15 mouse cellular contexts compared by ENCODE assay signal in genomic region chr2:6498101-6498500, GRCm38 (mm10).
"Had no signal": no experiment of that assay in that cellular context is flagged by ENCODE, and none has a peak within 500 bp of the region (broad histone marks: within the 10 kb centered on the region; RNA-seq: fewer than 3 reads in every experiment).

No protein-coding gene starts in this region.

- H3K4me3 ChIP-seq: limb, embryonic 15.5 days; liver, embryonic 12.5 days; megakaryocyte, embryonic 14.5 days; midbrain, embryonic 13.5 days; neural tube, embryonic 12.5 days had no signal

- H3K9me3 ChIP-seq: limb, embryonic 15.5 days; megakaryocyte, embryonic 14.5 days; midbrain, embryonic 13.5 days; neural tube, embryonic 12.5 days had no signal

- H3K27me3 ChIP-seq: limb, embryonic 15.5 days; liver, embryonic 12.5 days; midbrain, embryonic 13.5 days; neural tube, embryonic 12.5 days had no signal

- ATAC-seq: liver, embryonic 12.5 days; midbrain, embryonic 13.5 days had no signal

- H3K4me1 ChIP-seq: limb, embryonic 15.5 days; liver, embryonic 12.5 days; midbrain, embryonic 13.5 days; neural tube, embryonic 12.5 days had no signal

- H3K36me3 ChIP-seq: limb, embryonic 15.5 days; liver, embryonic 12.5 days; midbrain, embryonic 13.5 days; neural tube, embryonic 12.5 days had no signal

- H3K27ac ChIP-seq: limb, embryonic 15.5 days; liver, embryonic 12.5 days; macrophage; midbrain, embryonic 13.5 days; neural tube, embryonic 12.5 days had no signal

- H3K9ac ChIP-seq: limb, embryonic 15.5 days; liver, embryonic 12.5 days; lung, embryonic 14.5 days; midbrain, embryonic 13.5 days; neural tube, embryonic 12.5 days had no signal

- DNase-seq: kidney, adult 18-20 months; kidney, postnatal 10 days; left cerebral cortex, postnatal 4 days; lung, embryonic 14.5 days; lung, postnatal 10 days; right cerebral cortex, adult 18-20 months; right cerebral cortex, postnatal 25 days; thymus, adult 18-20 months; thymus, postnatal 14 days had no signal

- H3K4me2 ChIP-seq: limb, embryonic 15.5 days; liver, embryonic 12.5 days; lung, embryonic 14.5 days; midbrain, embryonic 13.5 days; neural tube, embryonic 12.5 days had no signal
